In the genomic region with DNA sequence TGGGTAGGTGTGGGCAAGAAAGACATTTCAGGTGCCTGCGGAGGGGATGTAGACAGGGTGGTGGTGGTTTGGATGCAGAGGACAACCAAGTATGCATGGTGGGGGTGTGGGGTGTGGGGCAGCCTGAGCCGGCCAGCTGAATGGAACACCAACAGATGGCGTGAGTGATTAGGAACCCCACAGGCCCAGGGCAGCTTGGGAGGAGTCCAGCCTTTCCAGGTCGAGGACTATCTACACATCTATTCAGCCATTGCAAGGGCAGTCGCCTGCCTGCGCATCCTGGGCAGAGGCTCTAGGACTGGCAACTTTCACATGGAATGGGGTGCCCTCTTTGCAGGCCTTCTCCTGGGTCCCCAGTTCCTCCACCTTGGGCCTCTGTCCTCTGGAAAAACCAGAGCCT, we compare ENCODE assay signal across 19 mouse cellular contexts. TPM values are rescaled to one million over a fixed set of nuclear protein-coding genes. Genes with fewer than 3 reads are reported as not detected.
DNase-seq lines count a peak whose midpoint lies in the region.
"Had no signal": no experiment of that assay in that cellular context is flagged by ENCODE, and none has a peak within 500 bp of the region (broad histone marks: within the 10 kb centered on the region; RNA-seq: fewer than 3 reads in every experiment).

No protein-coding gene starts in this region.

- WGBS in heart, embryonic 10.5 days: 76% methylated on average over 6 of the region's 6 CpGs
- 80% methylated on average over 6 of the region's 6 CpGs for whole genome bisulfite sequencing in limb, embryonic 10.5 days

- H3K27me3 ChIP-seq in heart, embryonic 10.5 days (ENCODE audit: insufficient read depth, poor library complexity, severe bottlenecking): no peaks in the 10 kb centered on the region
- H3K27me3 ChIP-seq in limb, embryonic 10.5 days (ENCODE audit: low read depth, poor library complexity, severe bottlenecking): no peaks in the 10 kb centered on the region
- H3K27me3 ChIP-seq: forebrain, embryonic 15.5 days; hindbrain, embryonic 13.5 days; lung, embryonic 15.5 days; midbrain, embryonic 13.5 days had no signal

- DNase-seq in heart, embryonic 10.5 days (ENCODE audit: low spot score): no peak
- no peak for DNase-seq in heart, postnatal 10 days
- DNase-seq in left cerebral cortex, postnatal 4 days: peak; percentile 72
- no peak for DNase-seq in left cerebral cortex, postnatal 25 days (ENCODE audit: low spot score in 2 of 2)
- DNase-seq in cerebellum, adult 9-11 months: peak; percentile 90
- no peak for DNase-seq in limb, embryonic 10.5 days (ENCODE audit: low spot score)
- no peak for DNase-seq in embryo, embryonic 11 days
- no peak for DNase-seq in neural tube, embryonic 10.5 days (ENCODE audit: extremely low spot score, low spot score)
- DNase-seq: liver, embryonic 13.5 days; right cerebral cortex, adult 18-20 months had no signal

- H3K36me3 ChIP-seq in heart, embryonic 10.5 days: no peaks in the 10 kb centered on the region
- no peaks in the 10 kb centered on the region for H3K36me3 ChIP-seq in limb, embryonic 10.5 days
- H3K36me3 ChIP-seq: forebrain, embryonic 15.5 days; hindbrain, embryonic 13.5 days; liver, embryonic 13.5 days; lung, embryonic 15.5 days; midbrain, embryonic 13.5 days had no signal

- peak overlapping the region; percentile 97 for H3K27ac ChIP-seq in heart, embryonic 10.5 days
- H3K27ac ChIP-seq in limb, embryonic 10.5 days: peak overlapping the region; percentile 61; the same call in 1 of the 2 replicates
- H3K27ac ChIP-seq: forebrain, embryonic 15.5 days; hindbrain, embryonic 13.5 days; liver, embryonic 13.5 days; lung, embryonic 15.5 days; midbrain, embryonic 13.5 days had no signal

- H3K4me3 ChIP-seq in heart, embryonic 10.5 days: no peak overlapping the region
- no peak overlapping the region for H3K4me3 ChIP-seq in limb, embryonic 10.5 days
- H3K4me3 ChIP-seq: erythroblast, embryonic 14.5 days; forebrain, embryonic 15.5 days; hindbrain, embryonic 13.5 days; liver, embryonic 13.5 days; lung, embryonic 15.5 days; midbrain, embryonic 13.5 days had no signal

- H3K4me1 ChIP-seq in heart, embryonic 10.5 days: peaks cover 79% of the 10 kb centered on the region
- H3K4me1 ChIP-seq in limb, embryonic 10.5 days: peaks cover 45% of the 10 kb centered on the region

- intact Hi-C loops in heart, postnatal 10 days (cut with DNase I): no loop called here
- intact Hi-C loops in left cerebral cortex, postnatal 4 days (cut with DNase I): no loop called here
- intact Hi-C loops in left cerebral cortex, postnatal 25 days (cut with DNase I): no loop called here

- H3K9me3 ChIP-seq in heart, embryonic 10.5 days: no peaks in the 10 kb centered on the region
- H3K9me3 ChIP-seq in limb, embryonic 10.5 days (replicated peaks): no peaks in the 10 kb centered on the region
- H3K9me3 ChIP-seq: forebrain, embryonic 15.5 days; hindbrain, embryonic 13.5 days; liver, embryonic 13.5 days; lung, embryonic 15.5 days; midbrain, embryonic 13.5 days had no signal

RNA-seq across cellular contexts. Expression of a gene that starts 10.0 kb away (rescaled TPM):
- polyA plus RNA-seq in heart, embryonic 10.5 days (2016; fragmentation: Nextera tagmentation; extraction: Ambion mirVana): 0.27 and 0.77 TPM in 2 replicates
- 1 to 10 TPM; 1.6 to 1.7 TPM for total RNA-seq in heart, postnatal 10 days (2021)
- not detected for total RNA-seq in left cerebral cortex, postnatal 4 days (2021)
- under 1 TPM in 1 of 2 experiments, not detected in 1; 0.23 TPM for total RNA-seq in left cerebral cortex, postnatal 25 days (2021)
- polyA plus RNA-seq in limb, embryonic 10.5 days (2016; fragmentation: Nextera tagmentation; extraction: Ambion mirVana): 0.14 TPM in 1 of 2 replicates, not detected in the other
- total RNA-seq: CH12.LX; layer of hippocampus, adult 18-20 months had no signal
- polyA plus RNA-seq: forebrain, embryonic 15.5 days; hindbrain, embryonic 13.5 days; kidney, embryonic 14.5 days; limb, embryonic 11.5 days; lung, embryonic 15.5 days; midbrain, embryonic 13.5 days had no signal

RNA-seq across cellular contexts. Expression of a gene that starts 15.9 kb away (rescaled TPM):
- polyA plus RNA-seq in heart, embryonic 10.5 days (2016; fragmentation: Nextera tagmentation; extraction: Ambion mirVana): 29.5 and 90.1 TPM in 2 replicates
- total RNA-seq in heart, postnatal 10 days (2021): over 10,000 TPM in 1 of 2 experiments, 1,000 to 10,000 TPM in 1; 9,939 to 10,365 TPM
- not detected for total RNA-seq in left cerebral cortex, postnatal 4 days (2021)
- under 1 TPM in 1 of 2 experiments, not detected in 1; 0.46 TPM for total RNA-seq in left cerebral cortex, postnatal 25 days (2021)
- 0.44 and 0.60 TPM in 2 replicates for polyA plus RNA-seq in limb, embryonic 10.5 days (2016; fragmentation: Nextera tagmentation; extraction: Ambion mirVana)
- total RNA-seq: CH12.LX had no signal
- polyA plus RNA-seq: erythroblast, embryonic 14.5 days; forebrain, embryonic 15.5 days; midbrain, embryonic 13.5 days had no signal

Comparison
In these comparisons a context has a peak if more than half of its experiments do, and no peak if none do; other contexts are left out.
1. DNase-seq: peak in left cerebral cortex, postnatal 4 days (single experiment) and cerebellum, adult 9-11 months (single experiment); none in heart, embryonic 10.5 days (single experiment), heart, postnatal 10 days (0 of 2), left cerebral cortex, postnatal 25 days (0 of 2), limb, embryonic 10.5 days (single experiment), embryo, embryonic 11 days (single experiment) and neural tube, embryonic 10.5 days (single experiment).
2. RNA of a gene that starts 15.9 kb away (total RNA-seq): 9,939 to 10,365 TPM in heart, postnatal 10 days; 0.46 TPM in left cerebral cortex, postnatal 25 days and not detected in left cerebral cortex, postnatal 4 days; every median in the first group is over 1,000 times any median in the second.